Mouse (Mus musculus): ENCODE results near the gene Irf6. TPM values are rescaled to one million over a fixed set of nuclear protein-coding genes. Genes with fewer than 3 reads are reported as not detected.

The Irf6 gene
- total and polyA plus RNA-seq, 3 experiments, result 0.15 to 0.19 TPM; not detected in 1

GRCm38 (mm10) chr1:193189771-193190170, 36.9 kb downstream of the Irf6 start:
- H3K36me3 ChIP-seq (ENCODE audit: control insufficient read depth in 1 of 2, insufficient read depth in 2 of 2, low read length in 2 of 2), result no peaks in the 10 kb centered on the region

GRCm38 (mm10) chr1:193191675-193192283, 38.9 kb downstream of the Irf6 start:
- Histone ChIP-seq H3K4me1 (ENCODE audit: control insufficient read depth in 1 of 2, insufficient read depth in 2 of 2, low read length in 2 of 2) (no peaks in the 10 kb centered on the region), H3K9me3 (replicated peaks; ENCODE audit: insufficient read depth, low read length) (no peaks in the 10 kb centered on the region), H3K4me3 (ENCODE audit: control insufficient read depth in 1 of 2, insufficient read depth in 1 of 2, low read depth in 2 of 2, low read length in 2 of 2) (no peak overlapping the region), H3K27ac (ENCODE audit: control insufficient read depth, low read depth, low read length) (no peak overlapping the region), H3K9ac (ENCODE audit: control insufficient read depth, low read depth, low read length, poor library complexity, severe bottlenecking) (no peak overlapping the region), H3K79me2 (ENCODE audit: control insufficient read depth, insufficient read depth, low read length, poor library complexity) (no peaks in the 10 kb centered on the region), H3K27me3 (ENCODE audit: control insufficient read depth in 1 of 2, insufficient read depth in 2 of 2, low read length in 2 of 2) (no peaks in the 10 kb centered on the region), H3K36me3 (ENCODE audit: control insufficient read depth in 1 of 2, insufficient read depth in 2 of 2, low read length in 2 of 2) (no peaks in the 10 kb centered on the region)
- no peak for TF ChIP-seq TBP (IDR thresholded peaks at IDR 0.05; ENCODE audit: low read depth, low read length)
- TF ChIP-seq MAX (IDR thresholded peaks at IDR 0.05; ENCODE audit: low read length), result no peak
- no peak for TF ChIP-seq TCF12 (IDR thresholded peaks at IDR 0.05; ENCODE audit: low read depth, low read length)
- TF ChIP-seq ELF1 (IDR thresholded peaks at IDR 0.05; ENCODE audit: low read depth, low read length), result no peak
- TF ChIP-seq TAL1 (IDR thresholded peaks at IDR 0.05; ENCODE audit: low read length), result no peak
- no peak for TF ChIP-seq USF2 (IDR thresholded peaks at IDR 0.05; ENCODE audit: borderline replicate concordance in 1 of 2, insufficient read depth in 1 of 2, low read depth in 1 of 2, low read length in 2 of 2)
- TF ChIP-seq ZKSCAN1 (IDR thresholded peaks at IDR 0.05; ENCODE audit: low read depth, low read length), result no peak
- TF ChIP-seq MXI1 (IDR thresholded peaks at IDR 0.05; ENCODE audit: low read depth, low read length), result no peak
- no peak for TF ChIP-seq NRF1 (IDR thresholded peaks at IDR 0.05; ENCODE audit: insufficient read depth, low read depth, low read length, poor library complexity, severe bottlenecking)
- DNase-seq (ENCODE audit: low read depth, low spot score), result no peak

More at GRCm38 (mm10) chr1:193189771-193190170, 36.9 kb downstream of the Irf6 start:
- H3K4me1 ChIP-seq (ENCODE audit: control insufficient read depth in 1 of 2, insufficient read depth in 2 of 2, low read length in 2 of 2), result no peaks in the 10 kb centered on the region
- TF ChIP-seq E2F4 (IDR thresholded peaks at IDR 0.05; ENCODE audit: borderline replicate concordance, low read depth, low read length) (no peak), ZNF384 (IDR thresholded peaks at IDR 0.05; ENCODE audit: low read depth, low read length) (no peak), MXI1 (IDR thresholded peaks at IDR 0.05; ENCODE audit: low read depth, low read length) (no peak), MEF2A (IDR thresholded peaks at IDR 0.05; ENCODE audit: extremely low read depth, insufficient replicate concordance, low read depth, low read length, poor library complexity, severe bottlenecking) (no peak), SIN3A (IDR thresholded peaks at IDR 0.05; ENCODE audit: low read length) (no peak), TBP (IDR thresholded peaks at IDR 0.05; ENCODE audit: low read depth, low read length) (no peak), JUND (IDR thresholded peaks at IDR 0.05; ENCODE audit: low read depth, low read length) (no peak), HCFC1 (IDR thresholded peaks at IDR 0.05; ENCODE audit: low read depth, low read length) (no peak), POLR2AphosphoS2 (IDR thresholded peaks at IDR 0.05; ENCODE audit: low read length) (no peak), CHD1 (IDR thresholded peaks at IDR 0.05; ENCODE audit: low read depth, low read length) (no peak), POLR2AphosphoS5 (IDR thresholded peaks at IDR 0.05; ENCODE audit: borderline replicate concordance, low read depth, low read length) (no peak)
- no peaks in the 10 kb centered on the region for H3K79me2 ChIP-seq (ENCODE audit: control insufficient read depth, insufficient read depth, low read length, poor library complexity)
- H3K9me3 ChIP-seq (replicated peaks; ENCODE audit: insufficient read depth, low read length), result no peaks in the 10 kb centered on the region
- no peaks in the 10 kb centered on the region for H3K27me3 ChIP-seq (ENCODE audit: control insufficient read depth in 1 of 2, insufficient read depth in 2 of 2, low read length in 2 of 2)
- no peak overlapping the region for H3K9ac ChIP-seq (ENCODE audit: control insufficient read depth, low read depth, low read length, poor library complexity, severe bottlenecking)
- no peak overlapping the region for H3K27ac ChIP-seq (ENCODE audit: control insufficient read depth, low read depth, low read length)
- no peak overlapping the region for H3K4me3 ChIP-seq (ENCODE audit: control insufficient read depth in 1 of 2, insufficient read depth in 1 of 2, low read depth in 2 of 2, low read length in 2 of 2)
- no peak for DNase-seq (ENCODE audit: low read depth, low spot score)
